Mouse (Mus musculus) cerebellum, adult (tissue): ENCODE results near the gene Myh9.
"Not testable (repeated sequence)": the region's sequence is repeated elsewhere in the genome, so short reads cannot be mapped to it uniquely, and the experiment has no call there.

Experiments
- ATAC-seq: cut with Nextera tagmentation; 2 replicates; pipeline ENCODE4 v1.9.2; 2017; ENCODE audit warnings: mild to moderate bottlenecking, moderate library complexity, mixed read lengths; ENCODE audit not compliant: insufficient number of reproducible peaks, low FRiP score, low TSS enrichment

Gene Myh9

DNA sequence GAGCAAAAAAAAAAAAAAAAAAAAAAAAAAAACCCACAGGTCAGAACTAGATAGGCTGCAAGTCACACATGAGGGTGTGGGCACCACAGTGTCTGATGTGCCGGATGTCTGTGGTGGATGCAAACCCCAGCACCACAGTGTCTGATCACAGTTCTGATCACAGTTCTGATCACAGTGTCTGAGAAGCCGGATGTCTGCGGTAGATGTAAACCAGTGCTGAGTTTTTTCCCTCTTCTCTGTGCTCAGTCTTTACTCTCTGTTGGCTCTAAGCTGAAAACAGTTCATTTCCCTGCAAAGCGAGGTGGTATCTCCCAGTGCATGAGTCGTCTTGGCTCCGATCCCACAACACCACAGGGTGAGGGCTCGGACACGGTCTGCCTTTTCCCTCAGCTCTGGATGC is 108.6 kb downstream of the Myh9 start:
- ATAC-seq, result not testable (repeated sequence)

DNA sequence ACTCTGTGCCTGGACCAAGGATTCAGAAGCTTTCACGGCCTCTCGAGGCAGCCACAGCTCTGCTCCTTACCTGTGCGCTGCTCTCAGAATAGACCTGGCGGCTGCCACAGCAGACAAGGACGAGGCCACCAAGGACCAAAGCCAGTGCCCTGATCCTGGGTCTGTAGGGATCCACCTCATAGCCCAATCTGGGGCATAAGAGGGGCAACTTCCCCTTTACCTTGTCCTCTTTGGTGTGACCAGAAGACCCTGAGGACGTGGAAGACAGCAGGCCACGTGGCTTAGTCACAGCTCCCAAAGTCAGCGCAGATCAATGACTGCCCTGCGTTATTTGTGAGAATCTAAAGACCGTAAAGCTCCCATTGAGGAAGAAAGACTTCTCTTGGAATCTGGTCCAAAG is 109.1 kb downstream of the Myh9 start:
- not testable (repeated sequence) for ATAC-seq

DNA sequence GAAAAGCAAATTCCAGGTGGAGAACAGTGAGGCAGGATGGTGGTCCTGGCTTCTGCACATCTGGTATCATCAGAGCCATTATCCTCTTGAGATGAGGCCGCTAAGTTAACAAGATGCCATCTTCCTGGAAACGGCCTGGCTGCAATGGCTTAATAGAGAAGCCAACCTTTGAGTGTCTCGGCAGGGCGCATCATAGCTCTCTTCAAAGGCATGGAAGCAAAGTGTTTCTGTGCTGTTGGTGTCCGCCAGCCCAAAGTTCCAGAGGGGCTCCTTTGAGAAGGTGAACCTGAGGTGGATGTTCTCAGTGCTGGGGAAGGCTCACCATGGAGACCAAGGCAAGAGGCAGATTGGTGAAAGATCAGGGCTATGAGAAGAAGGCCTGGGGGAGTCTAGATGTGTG is 110.4 kb downstream of the Myh9 start:
- no peak for ATAC-seq

GRCm38 (mm10) chr15:77728739-77729138 is 113.2 kb downstream of the Myh9 start, which contains the start of gene Apol9b:
Gene Apol9b (plus strand): TSS chr15:77729039.
- ATAC-seq, result not testable (repeated sequence)

DNA sequence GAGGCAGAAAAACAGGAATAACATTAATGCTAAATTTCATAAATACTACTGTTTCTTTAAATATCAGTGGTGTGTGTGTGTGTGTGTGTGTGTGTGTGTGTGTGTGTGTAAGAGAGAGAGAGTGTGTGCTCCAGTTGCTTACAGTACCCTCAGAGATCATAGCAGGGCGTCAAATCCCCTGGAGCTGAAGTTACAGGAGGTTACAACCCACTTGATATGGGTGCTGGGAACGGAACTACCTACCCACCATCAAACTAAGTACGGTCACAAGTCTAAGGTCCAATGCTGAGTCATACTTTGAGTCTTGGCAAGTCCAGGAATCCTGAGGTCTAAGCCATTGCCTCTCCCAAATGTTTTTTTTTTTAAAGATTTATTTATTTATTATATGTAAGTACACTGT is 114.2 kb downstream of the Myh9 start:
- ATAC-seq, result not testable (repeated sequence)

DNA sequence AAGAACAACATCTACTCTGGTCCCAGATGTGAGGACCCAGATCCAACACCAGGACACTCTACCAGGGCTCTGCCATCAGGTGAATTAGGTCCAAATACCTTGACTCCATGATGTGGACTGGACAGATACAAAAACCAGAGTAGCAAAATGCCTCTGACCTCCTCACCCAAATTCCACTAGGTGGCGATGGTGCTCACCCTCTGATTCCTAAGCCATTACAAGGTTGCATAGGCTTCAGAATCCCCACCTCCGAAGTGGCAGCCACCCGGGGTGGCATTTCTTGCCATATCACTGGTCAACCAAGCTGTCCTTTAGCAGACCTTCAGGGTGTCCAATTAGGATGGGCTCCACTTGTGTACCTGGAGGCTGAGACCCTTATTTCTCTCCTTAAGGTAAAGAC is 114.8 kb downstream of the Myh9 start:
- peak; percentile 38; the same call in 1 of the 2 replicates for ATAC-seq

DNA sequence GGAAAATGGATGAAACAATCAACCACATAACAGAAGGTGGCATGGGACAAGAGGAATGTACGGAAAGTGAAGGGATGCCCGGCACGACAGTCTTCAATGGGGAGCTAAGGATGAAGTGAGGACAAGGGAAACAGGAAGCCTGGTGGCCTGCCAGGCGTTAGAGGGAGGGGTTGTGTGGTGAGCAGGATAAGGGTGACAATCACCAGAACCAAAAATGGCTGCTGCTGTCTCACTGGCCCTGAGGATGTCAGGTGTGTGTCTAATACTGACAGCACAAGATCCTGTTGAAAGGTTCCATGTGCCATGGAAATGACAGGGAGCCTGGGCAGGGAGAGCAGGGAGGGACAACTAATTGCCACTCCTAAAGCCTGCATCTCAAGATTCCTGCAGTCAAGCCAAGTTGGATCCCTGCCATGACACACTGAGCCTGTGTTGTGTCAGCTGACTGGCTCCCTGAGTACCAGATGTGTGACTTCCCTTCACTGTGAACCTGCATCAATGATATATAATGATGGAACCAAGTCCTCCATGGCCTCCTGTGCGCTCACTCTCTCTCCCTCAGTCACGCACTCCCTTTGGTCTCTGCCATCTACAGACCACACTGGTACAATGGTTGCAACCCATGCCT is 116.5 kb downstream of the Myh9 start:
- ATAC-seq, result not testable (repeated sequence)

DNA sequence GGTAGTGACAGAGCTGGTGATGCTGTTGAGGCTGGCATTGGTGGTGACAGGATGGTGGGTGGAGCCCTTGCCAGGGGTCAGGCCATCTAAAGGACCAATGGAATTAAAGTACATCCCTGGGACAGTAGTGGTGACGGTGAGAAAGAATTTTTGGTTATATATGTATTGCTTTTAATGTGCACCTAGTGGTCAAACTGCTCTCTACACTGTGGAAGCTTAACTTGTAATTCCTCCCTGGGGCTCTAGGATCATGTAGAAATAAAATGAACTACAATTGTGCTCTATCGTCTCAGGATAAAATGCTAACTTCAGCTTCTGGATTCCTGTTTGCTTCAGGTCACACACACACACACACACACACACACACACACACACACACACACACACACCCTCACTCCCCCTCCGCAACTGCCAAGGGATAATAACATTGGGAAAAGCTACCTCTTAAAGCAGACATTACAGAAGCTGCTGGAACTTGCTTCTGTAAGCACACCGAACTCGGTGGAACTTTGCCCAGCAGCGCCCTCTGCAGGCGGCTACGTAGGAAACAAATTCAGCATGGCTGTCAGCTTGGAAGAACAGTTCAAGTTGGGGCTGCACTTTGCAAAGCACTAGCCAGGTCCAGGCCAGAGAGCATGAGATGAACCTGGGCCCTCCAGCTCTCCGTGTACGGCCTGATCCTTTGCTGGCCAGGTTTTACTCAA is 117.6 kb downstream of the Myh9 start:
- ATAC-seq, result not testable (repeated sequence)

DNA sequence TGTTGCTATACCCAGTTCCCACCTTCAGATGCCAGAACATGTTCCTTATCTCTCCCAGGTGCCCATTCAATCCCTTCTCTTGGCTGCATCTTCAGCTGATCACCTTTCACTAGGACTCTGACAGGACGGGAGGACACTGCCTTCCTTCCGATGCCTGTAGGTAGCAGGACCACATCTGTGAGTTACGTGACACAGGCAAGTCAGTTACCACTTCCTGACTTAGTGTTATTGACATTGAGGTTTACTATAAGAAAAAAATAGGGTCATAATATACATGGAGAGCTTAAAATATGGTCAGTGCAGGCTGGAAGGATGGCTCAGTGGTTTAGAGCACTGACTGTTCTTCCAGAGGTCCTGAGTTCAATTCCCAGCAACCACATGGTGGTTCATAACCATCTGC is 120.5 kb downstream of the Myh9 start:
- not testable (repeated sequence) for ATAC-seq

DNA sequence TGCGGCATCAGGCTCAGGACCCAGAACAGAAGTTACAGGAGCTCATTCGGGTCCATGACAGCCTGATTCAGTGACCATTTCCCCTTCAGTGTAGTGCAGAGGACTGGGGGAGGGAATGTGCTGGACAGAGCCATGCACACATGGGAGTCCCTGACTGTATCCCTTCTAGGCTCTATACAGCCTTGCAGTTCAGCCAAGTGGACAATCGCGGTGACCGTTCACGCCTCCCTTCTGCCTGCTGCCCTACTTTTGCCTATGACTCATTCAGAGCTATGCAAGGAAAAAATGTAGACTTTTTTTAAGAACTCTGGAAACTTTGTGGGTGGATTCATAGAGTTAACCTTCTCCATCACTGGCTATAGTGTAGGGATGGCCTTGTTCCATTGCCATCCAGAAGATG is 123.7 kb downstream of the Myh9 start:
- not testable (repeated sequence) for ATAC-seq
